Mouse (Mus musculus): ENCODE data around the gene Ints4. TPM values are rescaled to one million over a fixed set of nuclear protein-coding genes. Genes with fewer than 3 reads are reported as not detected.

The Ints4 gene
- polyA plus RNA-seq, 1 experiment: 64.2 TPM

- no peak overlapping the region for H3K9ac ChIP-seq (ENCODE audit: low read depth, poor library complexity, severe bottlenecking)
- H3K27ac ChIP-seq (ENCODE audit: insufficient read depth, low read length): no peak overlapping the region
- no peaks in the 10 kb centered on the region for H3K9me3 ChIP-seq (replicated peaks; ENCODE audit: control insufficient read depth, insufficient read depth, low read length, poor library complexity, severe bottlenecking)
- TF ChIP-seq POLR2A (IDR thresholded peaks at IDR 0.05; ENCODE audit: insufficient read depth, low read length): no peak
- TF ChIP-seq CTCF (IDR thresholded peaks at IDR 0.05; ENCODE audit: low read depth, low read length): no peak
- no peak for TF ChIP-seq EP300 (IDR thresholded peaks at IDR 0.05; ENCODE audit: insufficient read depth, low read depth, low read length)
- H3K4me1 ChIP-seq (ENCODE audit: control insufficient read depth, insufficient read depth, low read length): no peaks in the 10 kb centered on the region
- no peaks in the 10 kb centered on the region for H3K36me3 ChIP-seq (ENCODE audit: control insufficient read depth, insufficient read depth, low read length, poor library complexity, severe bottlenecking)
- no peaks in the 10 kb centered on the region for H3K27me3 ChIP-seq (ENCODE audit: control insufficient read depth, insufficient read depth, low read length, poor library complexity, severe bottlenecking)
- H3K4me3 ChIP-seq (ENCODE audit: low read depth, low read length): no peak overlapping the region
These were observed 28.6 kb upstream of the Ints4 start for GRCm38 (mm10) chr7:97452196-97452595.

GRCm38 (mm10) chr7:97453141-97453921, 27.4 kb upstream of the Ints4 start:
- Histone ChIP-seq H3K9me3 (replicated peaks; ENCODE audit: control insufficient read depth, insufficient read depth, low read length, poor library complexity, severe bottlenecking) (no peaks in the 10 kb centered on the region), H3K4me1 (ENCODE audit: control insufficient read depth, insufficient read depth, low read length) (no peaks in the 10 kb centered on the region), H3K4me3 (ENCODE audit: low read depth, low read length) (peak overlapping the region; percentile 43), H3K9ac (ENCODE audit: low read depth, poor library complexity, severe bottlenecking) (peak overlapping the region; percentile 71), H3K27me3 (ENCODE audit: control insufficient read depth, insufficient read depth, low read length, poor library complexity, severe bottlenecking) (no peaks in the 10 kb centered on the region), H3K36me3 (ENCODE audit: control insufficient read depth, insufficient read depth, low read length, poor library complexity, severe bottlenecking) (no peaks in the 10 kb centered on the region), H3K27ac (ENCODE audit: insufficient read depth, low read length) (no peak overlapping the region)
- TF ChIP-seq CTCF (IDR thresholded peaks at IDR 0.05; ENCODE audit: low read depth, low read length) (no peak), EP300 (IDR thresholded peaks at IDR 0.05; ENCODE audit: insufficient read depth, low read depth, low read length) (no peak), POLR2A (IDR thresholded peaks at IDR 0.05; ENCODE audit: insufficient read depth, low read length) (no peak)

GRCm38 (mm10) chr7:97454795-97455194, 26.0 kb upstream of the Ints4 start:
- Histone ChIP-seq H3K27ac (ENCODE audit: insufficient read depth, low read length) (no peak overlapping the region), H3K36me3 (ENCODE audit: control insufficient read depth, insufficient read depth, low read length, poor library complexity, severe bottlenecking) (no peaks in the 10 kb centered on the region), H3K27me3 (ENCODE audit: control insufficient read depth, insufficient read depth, low read length, poor library complexity, severe bottlenecking) (no peaks in the 10 kb centered on the region), H3K4me3 (ENCODE audit: low read depth, low read length) (no peak overlapping the region), H3K9ac (ENCODE audit: low read depth, poor library complexity, severe bottlenecking) (no peak overlapping the region), H3K9me3 (replicated peaks; ENCODE audit: control insufficient read depth, insufficient read depth, low read length, poor library complexity, severe bottlenecking) (no peaks in the 10 kb centered on the region), H3K4me1 (ENCODE audit: control insufficient read depth, insufficient read depth, low read length) (no peaks in the 10 kb centered on the region)
- TF ChIP-seq CTCF (IDR thresholded peaks at IDR 0.05; ENCODE audit: low read depth, low read length) (no peak), EP300 (IDR thresholded peaks at IDR 0.05; ENCODE audit: insufficient read depth, low read depth, low read length) (no peak), POLR2A (IDR thresholded peaks at IDR 0.05; ENCODE audit: insufficient read depth, low read length) (no peak)

- Histone ChIP-seq H3K9me3 (replicated peaks; ENCODE audit: control insufficient read depth, insufficient read depth, low read length, poor library complexity, severe bottlenecking) (no peaks in the 10 kb centered on the region), H3K4me1 (ENCODE audit: control insufficient read depth, insufficient read depth, low read length) (no peaks in the 10 kb centered on the region), H3K27ac (ENCODE audit: insufficient read depth, low read length) (no peak overlapping the region), H3K9ac (ENCODE audit: low read depth, poor library complexity, severe bottlenecking) (no peak overlapping the region), H3K4me3 (ENCODE audit: low read depth, low read length) (no peak overlapping the region), H3K27me3 (ENCODE audit: control insufficient read depth, insufficient read depth, low read length, poor library complexity, severe bottlenecking) (no peaks in the 10 kb centered on the region), H3K36me3 (ENCODE audit: control insufficient read depth, insufficient read depth, low read length, poor library complexity, severe bottlenecking) (no peaks in the 10 kb centered on the region)
- TF ChIP-seq EP300 (IDR thresholded peaks at IDR 0.05; ENCODE audit: insufficient read depth, low read depth, low read length) (no peak), CTCF (IDR thresholded peaks at IDR 0.05; ENCODE audit: low read depth, low read length) (no peak), POLR2A (IDR thresholded peaks at IDR 0.05; ENCODE audit: insufficient read depth, low read length) (no peak)
These were observed 25.2 kb upstream of the Ints4 start for GRCm38 (mm10) chr7:97455577-97455976.

GRCm38 (mm10) chr7:97473001-97473400, 7.8 kb upstream of the Ints4 start:
- H3K9me3 ChIP-seq (replicated peaks; ENCODE audit: control insufficient read depth, insufficient read depth, low read length, poor library complexity, severe bottlenecking): no peaks in the 10 kb centered on the region
- H3K9ac ChIP-seq (ENCODE audit: low read depth, poor library complexity, severe bottlenecking): no peak overlapping the region
- H3K4me3 ChIP-seq (ENCODE audit: low read depth, low read length): no peak overlapping the region
- no peaks in the 10 kb centered on the region for H3K27me3 ChIP-seq (ENCODE audit: control insufficient read depth, insufficient read depth, low read length, poor library complexity, severe bottlenecking)
- H3K27ac ChIP-seq (ENCODE audit: insufficient read depth, low read length): no peak overlapping the region
- TF ChIP-seq EP300 (IDR thresholded peaks at IDR 0.05; ENCODE audit: insufficient read depth, low read depth, low read length) (no peak), POLR2A (IDR thresholded peaks at IDR 0.05; ENCODE audit: insufficient read depth, low read length) (no peak), CTCF (IDR thresholded peaks at IDR 0.05; ENCODE audit: low read depth, low read length) (no peak)
- no peaks in the 10 kb centered on the region for H3K36me3 ChIP-seq (ENCODE audit: control insufficient read depth, insufficient read depth, low read length, poor library complexity, severe bottlenecking)
- H3K4me1 ChIP-seq (ENCODE audit: control insufficient read depth, insufficient read depth, low read length): no peaks in the 10 kb centered on the region

- Histone ChIP-seq H3K27me3 (ENCODE audit: control insufficient read depth, insufficient read depth, low read length, poor library complexity, severe bottlenecking) (no peaks in the 10 kb centered on the region), H3K9ac (ENCODE audit: low read depth, poor library complexity, severe bottlenecking) (no peak overlapping the region), H3K9me3 (replicated peaks; ENCODE audit: control insufficient read depth, insufficient read depth, low read length, poor library complexity, severe bottlenecking) (no peaks in the 10 kb centered on the region), H3K27ac (ENCODE audit: insufficient read depth, low read length) (no peak overlapping the region), H3K4me3 (ENCODE audit: low read depth, low read length) (no peak overlapping the region), H3K36me3 (ENCODE audit: control insufficient read depth, insufficient read depth, low read length, poor library complexity, severe bottlenecking) (no peaks in the 10 kb centered on the region), H3K4me1 (ENCODE audit: control insufficient read depth, insufficient read depth, low read length) (no peaks in the 10 kb centered on the region)
- no peak for TF ChIP-seq CTCF (IDR thresholded peaks at IDR 0.05; ENCODE audit: low read depth, low read length)
- no peak for TF ChIP-seq EP300 (IDR thresholded peaks at IDR 0.05; ENCODE audit: insufficient read depth, low read depth, low read length)
- TF ChIP-seq POLR2A (IDR thresholded peaks at IDR 0.05; ENCODE audit: insufficient read depth, low read length): no peak
These were observed 1.4 kb upstream of the Ints4 start for GRCm38 (mm10) chr7:97479349-97479748.

Data from ES-Bruce4 (cell line).